Mouse (Mus musculus): ENCODE data around the gene Rccd1.
"Not testable (repeated sequence)": the region's sequence is repeated elsewhere in the genome, so short reads cannot be mapped to it uniquely, and the experiment has no call there.

Rccd1 gene

DNA sequence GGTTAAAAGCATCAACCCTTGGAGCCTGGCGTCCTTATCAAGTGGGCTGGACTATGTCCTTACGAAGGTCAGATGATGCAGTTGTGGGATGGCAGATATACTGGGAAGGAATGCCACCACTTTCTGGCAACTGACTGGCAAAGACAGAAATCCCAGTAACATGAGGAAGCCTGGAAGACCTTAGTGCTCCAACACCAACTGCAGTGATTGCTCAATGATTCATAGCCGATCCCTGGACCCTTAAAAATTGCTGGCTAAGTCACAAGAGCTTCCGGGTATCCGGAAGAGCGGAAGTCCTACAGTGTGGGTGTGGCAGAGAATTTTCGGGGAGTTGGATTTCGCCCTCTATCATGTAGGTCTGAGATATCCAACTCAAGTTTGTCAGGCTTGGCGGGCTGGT lies 21.9 kb upstream of the Rccd1 start:
- DNase-seq (ENCODE audit: low spot score in 2 of 2) = no peak

DNA sequence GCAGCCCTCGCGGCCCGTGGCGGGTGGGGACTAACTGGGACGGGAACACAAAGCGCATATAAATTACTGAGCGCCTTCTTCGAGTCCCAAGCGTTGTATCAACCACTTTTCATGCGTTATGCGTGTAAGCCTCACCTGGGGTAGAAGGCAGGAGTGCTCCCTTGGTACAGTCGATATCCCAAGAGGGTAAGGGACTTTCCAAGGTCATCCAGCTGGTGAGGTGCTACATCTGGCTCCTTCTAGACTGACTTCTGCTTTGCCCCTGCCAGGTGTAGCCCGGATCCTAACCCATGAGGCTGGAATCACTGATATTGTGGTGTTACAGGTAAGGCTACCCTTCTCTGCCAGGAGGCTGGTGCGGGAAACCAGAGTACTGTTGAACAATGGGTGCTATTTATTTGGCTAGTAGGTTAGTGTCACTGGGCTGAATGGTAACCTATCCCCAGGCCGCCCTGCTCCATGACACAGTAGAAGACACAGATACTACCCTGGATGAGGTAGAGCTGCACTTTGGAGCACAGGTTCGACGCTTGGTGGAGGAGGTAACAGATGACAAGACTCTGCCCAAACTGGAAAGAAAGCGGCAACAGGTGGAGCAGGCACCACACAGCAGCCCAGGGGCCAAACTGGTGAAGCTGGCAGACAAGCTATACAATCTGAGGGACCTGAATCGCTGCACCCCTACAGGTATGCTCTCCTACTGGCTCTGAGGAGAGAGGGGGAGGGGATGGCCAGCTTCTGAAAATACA lies 19.2 kb upstream of the Rccd1 start:
- no peak for DNase-seq (ENCODE audit: low spot score in 2 of 2)

DNA sequence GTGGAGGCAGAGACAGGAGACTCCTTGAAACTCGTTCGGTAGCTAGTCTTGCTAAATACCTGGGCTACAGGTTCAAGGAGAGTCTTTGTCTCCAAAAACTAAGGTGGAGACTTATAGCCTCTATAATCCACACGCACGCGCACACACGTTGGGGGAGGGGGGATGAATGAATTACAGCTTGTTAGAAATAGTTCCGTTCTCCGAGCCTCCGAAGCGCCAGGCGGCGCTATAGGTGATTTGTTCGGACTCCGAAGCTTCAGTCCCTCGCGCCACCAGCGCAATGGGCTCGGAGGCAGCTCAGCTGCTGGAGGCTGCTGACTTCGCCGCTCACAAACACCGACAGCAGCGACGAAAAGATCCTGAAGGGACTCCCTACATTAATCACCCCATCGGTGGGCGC lies 18.6 kb upstream of the Rccd1 start, which contains the start of gene Hddc3:
TSS of gene Hddc3 (plus strand) at position 247 of the 400 bp plus-strand sequence.
- DNase-seq (ENCODE audit: low spot score in 2 of 2) = peak; percentile 89 to 94

DNA sequence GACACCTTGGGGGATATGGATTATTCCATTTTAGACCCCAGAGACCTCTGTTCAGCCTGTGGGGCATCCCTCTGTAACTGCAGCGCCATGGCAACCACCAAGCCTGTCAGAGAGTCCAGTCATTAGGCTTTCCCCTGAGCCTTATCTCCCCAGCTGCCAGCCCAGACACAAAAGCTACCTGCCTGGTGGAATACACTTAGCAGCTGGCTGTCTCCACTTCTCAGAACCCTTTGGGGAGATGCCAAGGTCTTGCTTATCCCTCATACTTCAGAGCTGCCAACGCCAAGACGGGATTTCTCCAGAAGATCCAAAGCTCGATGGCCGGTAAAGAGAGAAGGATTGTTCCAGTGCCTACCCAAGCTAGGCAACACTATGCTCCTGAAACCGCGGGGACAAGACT lies 17.5 kb upstream of the Rccd1 start:
- no peak for DNase-seq (ENCODE audit: low spot score in 2 of 2)

DNA sequence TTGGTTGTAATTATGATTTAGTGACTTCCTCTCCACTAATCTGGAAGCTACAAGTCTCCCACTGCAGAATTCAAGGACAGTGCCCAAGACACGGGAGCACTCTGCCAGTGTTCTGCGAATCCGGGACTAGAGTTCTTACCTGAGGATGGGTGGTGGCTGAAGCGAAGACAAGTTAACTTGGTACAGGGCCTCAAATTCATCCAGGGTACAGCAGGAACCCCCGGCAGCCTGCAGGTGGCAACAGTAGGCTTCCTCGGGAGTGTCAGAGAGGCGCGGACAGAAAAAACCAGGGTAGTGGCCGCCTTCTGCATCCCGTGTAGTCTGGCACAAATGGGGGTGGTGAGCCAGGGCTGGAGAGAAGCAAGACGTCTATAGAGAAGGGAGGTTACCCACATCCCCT lies 16.5 kb upstream of the Rccd1 start, which contains the start of gene Unc45a:
TSS of gene Unc45a (minus strand) at position 213 of the 400 bp plus-strand sequence.
- peak; percentile 61 to 76 for DNase-seq (ENCODE audit: low spot score in 2 of 2)

DNA sequence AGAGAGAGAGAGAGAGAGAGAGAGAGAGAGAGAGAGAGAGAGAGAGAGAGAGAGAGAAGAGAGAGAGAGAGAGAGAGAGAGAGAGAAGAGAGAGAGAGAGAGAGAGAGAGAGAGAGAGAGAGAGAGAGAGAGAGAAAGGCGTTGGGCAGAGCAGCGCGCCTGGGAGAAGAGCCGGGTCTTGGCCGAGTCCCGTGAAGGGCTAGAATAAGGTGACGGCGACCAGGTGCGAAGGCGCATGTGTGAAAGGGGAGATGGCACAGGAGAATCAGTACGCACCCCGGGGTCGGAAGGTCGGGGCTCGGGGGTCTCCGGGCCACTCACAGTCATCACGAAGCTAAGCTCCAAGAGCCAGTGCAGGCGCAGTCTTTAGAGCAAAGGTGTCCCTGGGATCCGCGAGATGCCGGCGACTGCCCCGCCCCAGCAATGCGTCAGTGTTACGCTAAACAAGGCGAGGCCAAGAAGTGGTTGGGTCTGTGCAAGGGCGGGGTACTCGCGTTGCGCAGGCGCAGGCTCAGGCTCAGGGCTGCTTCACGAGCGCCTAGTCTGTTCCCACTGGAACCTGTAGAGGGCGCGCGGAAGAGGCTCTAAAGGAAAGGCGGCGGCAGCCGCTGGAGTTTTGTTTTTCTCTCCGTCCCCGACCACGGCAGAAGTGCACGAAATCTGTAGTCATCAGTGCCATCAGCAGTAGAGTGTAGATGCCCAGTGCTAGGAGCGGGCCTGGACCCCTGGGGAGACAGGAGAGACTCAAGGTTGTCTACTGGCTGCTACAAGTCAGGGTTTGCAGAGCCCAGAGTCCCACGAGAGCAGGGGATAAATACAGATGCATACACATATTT lies 15.8 kb upstream of the Rccd1 start:
- DNase-seq (ENCODE audit: low spot score in 2 of 2) = peak; percentile 96 to 97

DNA sequence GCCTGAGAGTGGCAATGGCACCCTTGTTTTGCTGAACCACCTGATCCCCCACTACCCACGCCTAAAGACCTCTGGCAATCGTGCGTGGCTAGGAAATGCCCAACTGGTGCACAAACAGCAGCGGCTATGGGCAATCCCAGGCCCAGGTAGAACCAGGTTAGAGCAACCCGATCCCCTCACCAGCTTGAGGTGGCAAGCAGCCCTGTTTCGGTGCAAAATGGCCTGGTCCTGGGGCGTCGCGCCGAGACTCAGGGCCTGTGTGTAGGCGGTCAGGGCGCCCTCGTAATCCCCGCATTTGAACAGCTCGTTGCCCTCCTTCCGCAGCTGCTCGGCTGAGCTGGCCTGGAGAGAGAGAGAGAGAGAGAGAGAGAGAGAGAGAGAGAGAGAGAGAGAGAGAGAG lies 15.1 kb upstream of the Rccd1 start:
- DNase-seq (ENCODE audit: low spot score in 2 of 2) = peak; percentile 13 to 33

DNA sequence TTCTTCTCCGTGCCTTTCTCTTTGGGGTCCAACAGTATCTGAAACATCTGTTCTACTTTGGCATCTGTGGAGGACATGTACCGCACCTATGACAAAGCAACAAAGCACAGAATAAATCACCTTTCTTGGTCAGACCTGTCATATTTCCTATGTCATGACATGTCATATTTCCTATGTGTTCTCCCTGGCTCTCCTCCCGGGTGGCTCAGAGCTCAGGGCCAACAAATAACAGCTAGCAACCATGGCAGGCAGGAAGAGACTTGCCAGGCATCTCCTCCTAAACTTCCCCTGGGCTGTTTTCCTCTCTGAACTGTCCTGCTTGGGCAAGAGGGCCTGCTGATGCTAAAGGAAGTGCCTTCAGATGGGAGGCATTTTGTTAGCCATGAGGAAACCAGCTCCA lies 12.7 kb upstream of the Rccd1 start:
- no peak for DNase-seq (ENCODE audit: low spot score in 2 of 2)

DNA sequence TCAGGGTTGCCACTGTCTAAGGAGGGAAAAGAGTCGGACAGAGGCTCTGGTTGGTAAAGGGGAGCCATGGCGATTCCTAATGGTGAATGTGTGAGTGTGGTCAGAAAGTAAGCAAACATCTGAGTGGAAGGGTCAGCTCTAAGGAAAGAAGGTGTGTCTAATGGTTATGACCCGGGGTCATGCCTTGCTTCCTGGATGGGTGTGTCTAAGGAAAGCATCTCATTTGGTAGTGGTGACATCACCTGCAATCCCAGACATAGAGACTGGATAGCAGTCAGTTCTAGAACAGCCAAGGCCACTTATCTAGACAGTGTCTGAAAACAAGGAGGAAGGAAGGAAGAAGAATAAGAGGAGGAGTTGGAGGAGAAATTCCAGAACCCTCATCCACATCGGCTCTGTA lies 10.6 kb upstream of the Rccd1 start:
- DNase-seq (ENCODE audit: low spot score in 2 of 2) = no peak

DNA sequence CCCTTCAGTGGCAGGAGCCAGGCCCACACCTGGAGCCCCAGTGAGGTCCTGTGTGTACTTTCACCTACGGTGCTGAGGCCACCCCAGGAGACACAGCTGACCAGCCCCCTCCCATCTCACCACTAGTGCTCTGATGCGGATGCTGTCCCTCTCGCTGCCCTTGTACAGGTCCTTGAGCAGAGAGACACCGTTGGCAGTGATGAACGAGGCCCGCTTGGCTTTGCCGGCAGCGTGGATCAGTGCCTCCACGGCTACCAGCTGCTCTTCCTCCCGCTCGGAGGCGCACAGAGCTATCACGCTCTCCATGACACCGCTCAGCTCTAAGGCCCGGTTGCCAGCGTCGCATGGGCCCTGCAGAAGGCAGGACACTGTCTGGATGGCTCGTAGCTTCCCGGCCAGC lies 7.2 kb upstream of the Rccd1 start:
- DNase-seq (ENCODE audit: low spot score in 2 of 2) = no peak

DNA sequence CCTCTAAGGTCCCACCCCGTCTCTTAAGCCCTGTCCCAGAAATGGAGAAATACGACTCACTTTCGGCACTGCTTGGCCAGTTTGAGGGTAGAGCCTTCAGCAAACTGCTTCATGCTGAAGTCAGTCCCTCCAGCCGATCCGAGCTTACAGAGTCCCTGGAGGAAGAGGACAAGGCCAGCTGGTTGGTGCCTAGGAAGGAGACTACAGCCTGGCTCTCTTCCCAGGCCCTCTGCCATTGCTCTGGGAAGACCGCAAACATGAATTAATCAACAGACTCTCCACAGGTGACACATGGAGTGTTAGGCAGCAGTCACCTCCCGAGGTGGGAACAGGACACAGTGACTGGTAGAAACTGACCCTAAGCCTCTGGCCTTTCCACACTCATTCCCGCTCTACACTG lies 6.0 kb upstream of the Rccd1 start:
- no peak for DNase-seq (ENCODE audit: low spot score in 2 of 2)

DNA sequence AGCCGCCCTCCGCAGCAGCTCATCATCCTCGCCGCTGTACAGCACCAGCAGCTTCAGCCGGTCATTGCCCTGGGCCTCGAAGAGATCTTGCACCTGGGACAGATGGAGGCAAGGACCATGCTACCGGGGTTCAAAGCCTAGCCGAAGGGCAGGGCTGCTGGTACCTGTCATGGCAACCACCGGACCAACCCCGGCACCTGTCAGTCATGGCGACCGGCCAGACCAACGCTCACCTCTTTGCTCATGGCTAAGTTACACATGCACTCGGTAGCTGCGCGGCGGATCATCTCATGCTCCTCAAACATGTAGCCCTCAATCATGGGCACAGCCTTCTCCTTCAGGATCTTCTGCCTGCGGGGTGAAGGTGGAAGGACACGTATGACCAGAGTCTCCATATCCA lies 1.8 kb upstream of the Rccd1 start:
- DNase-seq (ENCODE audit: low spot score in 2 of 2) = no peak

DNA sequence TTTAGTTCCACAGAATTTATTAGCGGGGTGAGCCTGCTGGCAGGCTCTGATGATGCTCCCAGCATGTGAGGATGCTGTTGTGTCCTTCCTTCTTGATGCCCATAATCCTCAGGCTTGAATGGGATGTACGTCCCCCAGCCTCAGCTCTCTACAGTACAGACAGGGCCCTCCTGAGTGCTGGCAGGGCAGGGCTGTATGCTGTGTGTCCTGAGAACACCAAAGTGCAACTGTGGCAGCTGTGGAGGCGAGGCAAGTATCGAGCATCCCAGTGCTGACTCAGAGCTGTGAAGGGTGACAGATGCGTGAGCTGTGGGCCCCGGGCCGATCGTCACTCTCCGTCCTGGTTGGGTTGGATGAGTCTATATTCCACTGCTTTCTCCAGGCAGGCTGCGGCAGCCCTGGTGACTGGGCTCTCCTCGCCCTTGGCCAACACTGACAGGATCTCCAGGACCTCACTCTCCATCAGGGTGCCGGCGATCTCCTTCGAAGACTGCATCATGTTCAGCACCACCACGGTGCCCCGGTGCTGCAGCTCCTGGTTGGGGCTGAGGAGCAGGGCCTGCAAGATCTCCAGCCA lies 1.1 kb upstream of the Rccd1 start:
- DNase-seq (ENCODE audit: low spot score in 2 of 2) = no peak

DNA sequence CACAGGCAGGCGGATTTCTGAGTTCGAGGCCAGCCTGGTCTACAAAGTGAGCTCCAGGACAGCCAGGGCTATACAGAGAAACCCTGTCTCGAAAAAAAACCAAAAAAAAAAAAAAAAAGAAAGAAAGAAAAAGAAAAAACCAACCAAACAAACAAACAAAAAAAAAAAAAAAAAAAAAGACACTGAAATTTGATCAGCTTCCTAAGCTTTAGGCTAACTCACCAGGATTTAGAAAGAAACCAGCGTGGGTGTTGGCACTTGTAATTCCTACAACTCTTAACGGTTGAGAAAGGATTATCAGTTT lies 514 bp upstream of the Rccd1 start:
- not testable (repeated sequence) for DNase-seq (ENCODE audit: low spot score in 2 of 2)

DNA sequence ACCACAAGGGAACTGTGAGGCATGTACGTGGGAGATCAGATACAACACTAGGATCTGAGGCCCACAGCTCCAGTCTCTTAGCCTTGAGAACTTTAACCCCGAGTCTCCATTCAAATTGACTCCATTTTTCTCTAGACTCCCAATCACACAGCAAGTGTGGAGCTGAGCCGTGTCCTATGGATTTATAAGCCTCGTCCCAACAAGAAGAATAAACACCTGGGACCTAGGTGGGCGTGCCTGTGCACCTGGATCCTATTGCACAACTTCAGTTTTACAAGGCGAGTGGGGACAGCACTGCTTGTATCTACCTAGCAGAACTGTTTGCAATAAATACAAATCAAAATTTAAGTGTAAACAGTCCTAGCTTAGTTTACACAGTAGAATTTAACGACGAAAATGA lies 918 bp downstream of the Rccd1 start:
- no peak for DNase-seq (ENCODE audit: low spot score in 2 of 2)

DNA sequence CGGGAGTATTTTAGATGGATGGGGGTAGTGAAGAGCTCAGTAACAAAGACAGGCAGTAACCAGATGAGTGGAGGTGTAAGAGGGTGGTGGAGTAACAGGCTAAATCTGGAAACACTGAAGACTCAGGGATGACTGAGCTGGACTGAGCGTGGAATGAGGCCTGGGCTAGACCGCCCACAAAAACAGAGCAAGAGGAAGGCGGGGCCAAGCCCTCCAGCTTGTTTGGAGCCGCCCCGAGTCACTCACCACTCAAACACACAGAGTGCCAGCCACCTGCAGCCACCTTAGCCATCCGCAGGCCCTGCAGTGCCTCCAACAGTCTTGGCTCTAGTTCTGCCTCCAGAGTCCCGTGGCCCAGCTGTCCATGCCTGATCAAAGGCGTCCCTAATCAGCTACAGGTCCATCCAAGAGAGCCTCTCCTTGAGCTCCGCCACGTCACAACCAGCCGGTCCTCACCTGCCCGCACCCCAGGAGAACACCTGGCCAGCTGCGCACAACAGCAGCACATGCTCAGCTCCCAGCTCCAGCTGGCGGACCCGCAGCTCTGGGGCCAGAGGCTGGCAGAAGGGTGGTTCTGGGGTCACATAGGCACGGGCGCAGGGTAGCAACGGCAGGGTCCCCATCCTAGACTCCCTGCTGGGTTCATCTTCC lies 4.3 kb downstream of the Rccd1 start:
- no peak for DNase-seq (ENCODE audit: low spot score in 2 of 2)

DNA sequence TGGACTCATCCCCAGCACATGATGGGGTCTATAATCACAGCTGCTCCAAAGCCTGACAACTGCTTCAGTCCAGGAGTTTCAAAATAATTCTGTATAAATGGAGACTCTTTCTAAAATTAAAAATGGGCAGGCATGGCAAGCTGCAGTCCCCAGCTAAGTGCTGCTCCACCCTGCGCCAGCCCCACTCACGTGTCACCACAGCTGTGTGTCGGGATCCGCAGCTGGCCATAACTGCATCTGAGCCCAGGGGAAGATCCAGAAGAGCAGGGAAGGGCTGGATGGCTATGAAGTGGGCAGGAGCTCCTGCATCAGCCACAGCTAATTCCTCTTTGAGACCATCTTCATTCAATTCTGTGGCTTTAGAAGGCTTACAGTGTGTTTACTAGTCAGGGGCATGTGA lies 5.6 kb downstream of the Rccd1 start:
- no peak for DNase-seq (ENCODE audit: low spot score in 2 of 2)

DNA sequence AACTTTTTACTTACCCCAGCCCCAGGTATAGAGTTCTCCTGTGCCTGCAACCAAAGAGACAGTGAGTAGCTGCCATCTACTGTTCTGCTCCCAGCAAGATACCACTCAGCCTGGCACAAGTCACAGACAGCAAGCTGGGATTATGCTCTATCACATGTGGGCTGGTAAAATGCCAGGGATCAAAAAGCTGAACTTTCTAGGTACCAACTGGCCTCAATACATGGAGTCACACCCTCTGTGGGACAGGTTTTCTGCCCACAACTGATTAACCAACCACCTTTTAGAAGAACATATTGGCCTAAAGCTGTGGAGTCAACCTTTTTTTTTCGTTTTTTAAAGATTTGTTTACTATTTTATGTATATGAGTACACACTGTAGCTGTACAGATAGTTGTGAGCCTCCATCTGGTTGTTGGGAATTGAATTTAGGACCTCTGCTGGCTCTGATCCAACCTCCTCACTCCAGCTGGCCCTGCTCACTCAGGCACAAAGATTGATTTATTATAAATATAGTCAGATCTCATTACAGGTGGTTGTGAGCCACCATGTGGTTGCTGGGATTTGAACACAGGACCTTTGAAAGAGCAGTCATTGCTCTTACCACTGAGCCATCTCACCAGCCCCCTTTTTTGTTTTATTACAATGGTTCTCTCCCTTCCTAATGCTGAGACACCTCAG lies 6.7 kb downstream of the Rccd1 start:
- DNase-seq (ENCODE audit: low spot score in 2 of 2) = no peak

DNA sequence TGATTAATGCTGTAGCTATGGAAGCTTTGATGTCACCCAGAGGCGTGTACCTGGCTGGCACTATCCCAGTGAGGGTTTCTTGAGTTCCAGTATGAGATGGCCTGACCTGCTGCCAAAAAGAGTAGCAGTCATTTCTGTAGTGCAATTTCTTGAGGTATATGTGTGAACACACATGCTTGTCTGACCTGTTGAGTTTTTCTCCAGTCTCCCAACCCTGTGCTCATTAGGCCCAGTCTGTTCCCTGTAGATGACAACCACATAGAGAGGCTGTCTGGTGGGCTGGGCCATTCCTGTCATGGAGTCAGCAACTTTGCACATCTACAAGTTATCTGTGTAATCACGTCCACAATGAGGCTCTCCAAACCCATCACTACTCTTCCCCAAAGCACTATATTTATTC lies 8.5 kb downstream of the Rccd1 start:
- no peak for DNase-seq (ENCODE audit: low spot score in 2 of 2)

DNA sequence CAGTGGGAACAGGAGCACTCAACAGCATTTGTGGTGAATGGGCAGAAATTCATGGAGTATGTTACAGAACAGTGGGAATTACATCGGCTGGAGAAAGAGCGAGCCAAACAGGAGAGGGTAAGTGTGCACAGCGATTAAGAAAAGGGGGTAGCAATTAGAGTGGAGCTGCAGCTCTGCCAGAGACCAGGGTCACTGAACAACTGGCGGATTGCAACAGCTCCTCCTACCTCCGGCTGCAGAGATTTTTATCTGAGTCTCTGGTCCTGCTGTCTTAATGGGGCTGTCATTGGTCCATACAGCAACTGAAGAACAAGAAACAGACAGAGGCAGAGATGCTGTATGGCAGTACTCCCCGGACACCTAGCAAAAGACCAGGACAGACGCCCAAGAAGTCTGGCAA lies 13.5 kb downstream of the Rccd1 start:
- DNase-seq (ENCODE audit: low spot score in 2 of 2) = no peak

DNA sequence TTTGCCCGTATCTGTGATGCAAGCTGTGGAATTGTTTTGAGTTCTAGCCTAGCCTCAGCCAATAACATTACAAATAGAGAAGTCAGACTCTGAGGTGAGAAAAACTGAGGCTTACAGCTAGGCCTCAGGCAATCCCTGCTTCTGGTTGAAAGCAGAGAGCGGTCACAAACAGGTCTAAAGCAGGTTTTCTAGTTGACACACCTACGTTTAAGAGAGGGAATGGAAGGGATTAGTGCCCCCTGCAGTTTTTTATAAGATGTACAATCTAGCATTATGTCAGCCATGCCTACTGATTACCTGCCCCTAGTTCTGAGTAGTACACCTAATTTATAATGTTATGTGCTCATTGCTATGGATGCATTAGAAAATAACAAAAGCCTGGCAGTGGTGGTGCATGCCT lies 16.5 kb downstream of the Rccd1 start:
- DNase-seq (ENCODE audit: low spot score in 2 of 2) = no peak

DNA sequence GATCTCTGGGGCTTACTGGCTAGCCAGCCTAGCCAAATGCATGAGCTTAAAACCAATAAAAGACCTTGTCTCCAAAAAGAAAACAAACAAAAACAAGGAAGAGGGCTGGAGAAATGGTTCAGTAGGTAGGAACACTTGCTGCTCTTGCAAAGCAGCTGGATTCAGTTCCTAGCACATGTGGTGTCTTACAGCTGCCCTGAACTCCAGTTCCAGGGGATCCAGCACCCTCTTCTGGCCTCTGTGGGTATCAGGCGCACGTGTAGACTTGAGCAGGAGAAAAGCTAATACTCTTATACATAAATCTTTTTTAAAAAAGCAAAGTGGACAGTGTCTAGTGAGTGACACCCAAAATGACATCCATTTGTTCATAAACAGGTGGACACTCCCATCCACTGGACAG lies 22.7 kb downstream of the Rccd1 start:
- DNase-seq (ENCODE audit: low spot score in 2 of 2) = no peak
